Mouse (Mus musculus): Measurements from ENCODE around the gene Rnase11. TPM values are rescaled to one million over a fixed set of nuclear protein-coding genes. Genes with fewer than 3 reads are reported as not detected.
"Not testable (repeated sequence)": the region's sequence is repeated elsewhere in the genome, so short reads cannot be mapped to it uniquely, and the experiment has no call there.

Gene Rnase11
- polyA plus RNA-seq, 1 experiment from 2014 or later = not detected

DNA sequence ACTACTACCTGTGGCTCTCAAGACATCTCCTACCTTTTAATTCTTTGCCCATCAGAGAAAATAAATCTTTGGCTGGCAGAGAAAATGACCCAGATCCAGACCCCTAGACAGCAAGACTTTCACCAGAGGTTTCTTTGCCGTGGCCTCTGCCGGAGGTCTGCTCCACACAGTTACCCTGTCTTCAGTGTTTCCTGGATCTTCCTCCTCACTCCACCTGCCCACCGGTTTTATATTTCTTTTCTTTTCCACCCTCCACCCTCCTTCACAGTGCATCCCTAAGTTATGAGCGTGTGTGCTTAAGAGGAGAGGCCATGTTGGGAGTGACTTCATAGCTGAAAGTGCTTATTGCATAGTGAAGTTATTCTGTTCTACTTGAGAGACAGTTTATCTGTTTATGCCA lies 26.5 kb downstream of the Rnase11 start:
- Histone ChIP-seq H3K9ac (ENCODE audit: low read depth, low read length) (no peak overlapping the region), H3K36me3 (ENCODE audit: control insufficient read depth, insufficient read depth) (no peaks in the 10 kb centered on the region), H3K27ac (ENCODE audit: low read depth, low read length) (no peak overlapping the region), H3K27me3 (replicated peaks; ENCODE audit: control insufficient read depth, insufficient read depth, low read length) (no peaks in the 10 kb centered on the region), H3K4me3 (ENCODE audit: low read depth, low read length) (no peak overlapping the region), H3K9me3 (ENCODE audit: control insufficient read depth) (no peaks in the 10 kb centered on the region), H3K4me1 (replicated peaks; ENCODE audit: control insufficient read depth, insufficient read depth, low read length) (no peaks in the 10 kb centered on the region), H3K4me2 (replicated peaks; ENCODE audit: low read depth) (no peak overlapping the region)
- WGBS = 78% methylated on average over 4 of the region's 4 CpGs
- TF ChIP-seq CTCF (IDR thresholded peaks at IDR 0.05; ENCODE audit: low read depth) = no peak
- no peak for ATAC-seq

DNA sequence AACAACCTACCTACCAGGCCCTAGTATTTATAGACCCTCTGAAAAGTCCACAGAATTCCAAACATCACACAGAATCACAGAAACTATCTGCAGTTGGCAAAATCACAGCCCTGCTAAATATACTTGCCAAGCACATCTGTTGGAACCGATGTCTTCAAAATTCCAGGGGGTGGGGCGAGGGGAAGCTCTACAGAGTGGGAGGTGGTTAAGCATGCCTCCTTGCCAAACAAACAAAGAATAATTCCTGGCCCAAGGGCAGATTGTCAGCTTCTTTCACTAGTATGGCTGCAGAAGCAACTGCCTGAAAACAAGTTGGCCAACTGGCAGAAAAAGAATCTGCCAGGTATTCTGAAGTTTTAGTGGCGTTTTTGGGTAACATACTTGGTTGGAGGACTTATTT lies 32.7 kb downstream of the Rnase11 start:
- WGBS = 63% methylated on average over 3 of the region's 3 CpGs
- Histone ChIP-seq H3K4me3 (ENCODE audit: low read depth, low read length) (no peak overlapping the region), H3K27ac (ENCODE audit: low read depth, low read length) (0 out of 2 replicates have a peak overlapping the region, but pooled peaks have one; percentile 8), H3K27me3 (replicated peaks; ENCODE audit: control insufficient read depth, insufficient read depth, low read length) (no peaks in the 10 kb centered on the region), H3K9ac (ENCODE audit: low read depth, low read length) (no peak overlapping the region), H3K9me3 (ENCODE audit: control insufficient read depth) (no peaks in the 10 kb centered on the region), H3K4me2 (replicated peaks; ENCODE audit: low read depth) (no peak overlapping the region), H3K36me3 (ENCODE audit: control insufficient read depth, insufficient read depth) (no peaks in the 10 kb centered on the region), H3K4me1 (replicated peaks; ENCODE audit: control insufficient read depth, insufficient read depth, low read length) (no peaks in the 10 kb centered on the region)
- no peak for TF ChIP-seq CTCF (IDR thresholded peaks at IDR 0.05; ENCODE audit: low read depth)
- ATAC-seq = no peak

DNA sequence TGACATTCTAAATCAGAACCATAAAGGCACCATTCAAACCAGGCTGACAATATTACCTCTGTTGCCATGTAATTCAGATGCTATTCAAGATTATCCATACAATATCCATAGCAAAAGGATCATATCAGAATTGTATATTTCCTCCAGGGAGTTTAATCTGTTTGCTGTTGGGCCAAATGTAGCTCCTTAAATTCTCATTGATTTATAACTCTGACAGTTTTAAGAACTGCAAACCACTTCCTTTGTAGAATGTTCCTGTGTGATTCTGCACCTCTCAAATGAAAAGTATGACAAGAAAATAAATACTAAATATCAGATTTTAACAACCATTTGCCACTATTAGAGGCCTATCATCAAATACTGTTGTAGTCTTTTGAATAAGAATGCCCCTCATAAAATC lies 34.2 kb downstream of the Rnase11 start:
- H3K36me3 ChIP-seq (ENCODE audit: control insufficient read depth, insufficient read depth) = no peaks in the 10 kb centered on the region
- TF ChIP-seq CTCF (IDR thresholded peaks at IDR 0.05; ENCODE audit: low read depth) = no peak
- no peaks in the 10 kb centered on the region for H3K27me3 ChIP-seq (replicated peaks; ENCODE audit: control insufficient read depth, insufficient read depth, low read length)
- no peak for ATAC-seq
- H3K27ac ChIP-seq (ENCODE audit: low read depth, low read length) = no peak overlapping the region
- H3K9me3 ChIP-seq (ENCODE audit: control insufficient read depth) = no peaks in the 10 kb centered on the region
- H3K4me3 ChIP-seq (ENCODE audit: low read depth, low read length) = no peak overlapping the region
- no peak overlapping the region for H3K9ac ChIP-seq (ENCODE audit: low read depth, low read length)
- H3K4me2 ChIP-seq (replicated peaks; ENCODE audit: low read depth) = no peak overlapping the region
- no peaks in the 10 kb centered on the region for H3K4me1 ChIP-seq (replicated peaks; ENCODE audit: control insufficient read depth, insufficient read depth, low read length)

DNA sequence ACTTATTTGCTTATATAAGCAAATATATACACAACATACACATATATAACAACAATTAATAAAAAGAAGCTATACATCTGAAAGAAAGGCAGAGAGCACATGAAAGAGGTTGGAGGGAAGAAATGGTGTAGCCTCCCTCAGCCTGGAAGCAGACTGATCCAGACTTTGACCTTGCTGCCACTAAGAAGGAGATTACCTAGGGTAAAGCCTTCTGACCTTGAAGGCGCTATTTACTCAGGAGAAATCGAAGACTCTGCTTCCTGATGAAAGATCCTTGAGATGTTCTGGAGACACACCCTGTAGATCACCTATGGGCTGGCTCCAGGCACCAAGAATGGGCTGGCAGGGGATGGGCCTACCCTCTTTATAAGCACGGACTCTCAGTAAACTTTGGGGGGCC lies 35.2 kb downstream of the Rnase11 start:
- H3K9ac ChIP-seq (ENCODE audit: low read depth, low read length); H3K4me1 ChIP-seq (replicated peaks; ENCODE audit: control insufficient read depth, insufficient read depth, low read length); ATAC-seq; H3K4me2 ChIP-seq (replicated peaks; ENCODE audit: low read depth); H3K27ac ChIP-seq (ENCODE audit: low read depth, low read length); H3K36me3 ChIP-seq (ENCODE audit: control insufficient read depth, insufficient read depth); H3K9me3 ChIP-seq (ENCODE audit: control insufficient read depth); H3K27me3 ChIP-seq (replicated peaks; ENCODE audit: control insufficient read depth, insufficient read depth, low read length); H3K4me3 ChIP-seq (ENCODE audit: low read depth, low read length): not testable (repeated sequence)
- 44% methylated on average over 3 of the region's 3 CpGs for WGBS

GRCm38 (mm10) chr14:51009572-51009971 lies 40.4 kb downstream of the Rnase11 start:
- no peak for TF ChIP-seq CTCF (IDR thresholded peaks at IDR 0.05; ENCODE audit: low read depth)

GRCm38 (mm10) chr14:51008781-51009180 lies 41.2 kb downstream of the Rnase11 start:
- Histone ChIP-seq H3K4me3 (ENCODE audit: low read depth, low read length) (no peak overlapping the region), H3K27me3 (replicated peaks; ENCODE audit: control insufficient read depth, insufficient read depth, low read length) (no peaks in the 10 kb centered on the region), H3K4me1 (replicated peaks; ENCODE audit: control insufficient read depth, insufficient read depth, low read length) (no peaks in the 10 kb centered on the region), H3K36me3 (ENCODE audit: control insufficient read depth, insufficient read depth) (no peaks in the 10 kb centered on the region), H3K9me3 (ENCODE audit: control insufficient read depth) (no peaks in the 10 kb centered on the region), H3K27ac (ENCODE audit: low read depth, low read length) (peak overlapping the region; percentile 43; the same call in 1 of the 2 replicates), H3K4me2 (replicated peaks; ENCODE audit: low read depth) (no peak overlapping the region), H3K9ac (ENCODE audit: low read depth, low read length) (no peak overlapping the region)
- ATAC-seq = no peak
- WGBS = 67% methylated on average over 4 of the region's 4 CpGs
- TF ChIP-seq CTCF (IDR thresholded peaks at IDR 0.05; ENCODE audit: low read depth) = no peak

More at GRCm38 (mm10) chr14:51009572-51009971, 40.4 kb downstream of the Rnase11 start:
- ATAC-seq = no peak
- no peaks in the 10 kb centered on the region for H3K4me1 ChIP-seq (replicated peaks; ENCODE audit: control insufficient read depth, insufficient read depth, low read length)
- H3K27ac ChIP-seq (ENCODE audit: low read depth, low read length) = no peak overlapping the region
- H3K9me3 ChIP-seq (ENCODE audit: control insufficient read depth) = no peaks in the 10 kb centered on the region
- H3K4me2 ChIP-seq (replicated peaks; ENCODE audit: low read depth) = no peak overlapping the region
- H3K9ac ChIP-seq (ENCODE audit: low read depth, low read length) = no peak overlapping the region
- no peaks in the 10 kb centered on the region for H3K27me3 ChIP-seq (replicated peaks; ENCODE audit: control insufficient read depth, insufficient read depth, low read length)
- H3K36me3 ChIP-seq (ENCODE audit: control insufficient read depth, insufficient read depth) = no peaks in the 10 kb centered on the region
- 89% methylated on average over 6 of the region's 6 CpGs for WGBS
- H3K4me3 ChIP-seq (ENCODE audit: low read depth, low read length) = no peak overlapping the region

All from intestine, postnatal 0 days (tissue).